Mouse (Mus musculus) effector memory CD4-positive, alpha-beta T cell, adult 7 months (primary cell): ENCODE data around the gene Cmip. TPM values are rescaled to one million over a fixed set of nuclear protein-coding genes. Genes with fewer than 3 reads are reported as not detected.

ENCODE experiments used
- polyA plus RNA-seq: library from polyadenylated mRNA; unstranded; fragments of 100-300 nt; shearing (Covaris generic); gene quantifications from one replicate; pipeline ENCODE4 v1.2.1, GENCODE M21; 2017

Gene Cmip
- polyA plus RNA-seq: 80.5 TPM

GRCm38 (mm10) chr8:117257029-117257820, at the start of gene Cmip:
Gene Cmip, plus strand, starts transcription at chr8:117257064.

DNA sequence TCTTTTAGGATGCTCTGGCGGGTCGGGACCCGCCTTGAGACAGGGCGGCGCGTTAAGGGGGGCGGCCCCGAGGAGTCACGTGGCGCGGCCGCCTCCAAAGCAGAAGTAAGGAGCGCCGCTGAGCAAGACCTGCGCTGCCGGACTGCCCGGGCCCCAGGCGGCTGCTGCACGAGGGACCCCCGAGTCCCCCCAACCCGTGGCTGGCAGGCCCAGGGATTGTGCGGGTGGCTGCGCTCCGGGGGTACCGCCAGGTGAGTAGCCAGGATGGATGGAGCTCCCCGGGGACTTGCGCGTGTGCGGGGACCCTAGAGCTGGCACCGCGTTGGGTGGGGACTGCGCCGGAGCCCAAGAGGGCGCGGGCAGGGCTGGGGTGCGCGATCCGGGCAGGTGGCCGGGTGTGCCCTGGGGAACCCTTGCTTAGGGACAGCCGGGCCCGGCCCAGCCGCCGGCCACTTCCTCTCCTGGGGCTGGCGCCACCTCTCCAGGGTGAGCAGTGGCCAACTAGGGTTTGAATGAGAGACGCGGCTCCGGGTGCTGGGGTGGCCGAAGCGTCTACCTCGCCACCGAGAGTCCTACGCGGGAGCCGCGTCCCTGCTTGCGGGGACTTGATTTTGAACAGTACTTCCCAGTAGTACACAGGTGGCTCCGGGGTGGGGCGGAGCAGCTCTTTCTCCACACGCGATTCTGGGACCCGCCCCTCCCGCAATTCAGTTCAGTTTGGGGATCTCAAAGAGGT, 241.5 kb downstream of the Cmip start, which contains the start of gene Plcg2:
Plcg2 (plus strand) TSS at position 113 of the 736 bp plus-strand sequence.

Other genes starting within 250 kb of the Cmip start
- 0.60 TPM for gene Pkd1l2, start 174.6 kb upstream of the Cmip start, polyA plus RNA-seq
- 0.29 TPM for gene Bco1, start 161.2 kb upstream of the Cmip start, polyA plus RNA-seq
- 2.6 TPM for gene Gan, start 98.9 kb upstream of the Cmip start, polyA plus RNA-seq
- gene Plcg2, start 241.2 kb downstream of the Cmip start, polyA plus RNA-seq: 0.11 TPM